Mouse (Mus musculus): Measurements from ENCODE around the gene Poldip2.
"Not testable (repeated sequence)": the region's sequence is repeated elsewhere in the genome, so short reads cannot be mapped to it uniquely, and the experiment has no call there.

Gene Poldip2

GRCm38 (mm10) chr11:78500623-78501202, 11.3 kb upstream of the Poldip2 start:
- no peak for DNase-seq (ENCODE audit: low read depth, low spot score)

GRCm38 (mm10) chr11:78501529-78501928, 10.5 kb upstream of the Poldip2 start:
- DNase-seq (ENCODE audit: low read depth, low spot score) = no peak

GRCm38 (mm10) chr11:78502909-78503650, 8.9 kb upstream of the Poldip2 start, which contains the start of gene Sebox:
Gene Sebox, plus strand, starts transcription at chr11:78503447.
- no peak for DNase-seq (ENCODE audit: low read depth, low spot score)

GRCm38 (mm10) chr11:78505430-78505829, 6.6 kb upstream of the Poldip2 start:
- DNase-seq (ENCODE audit: low read depth, low spot score) = no peak

- DNase-seq (ENCODE audit: low read depth, low spot score) = peak; percentile 64
These were observed 2.8 kb upstream of the Poldip2 start for GRCm38 (mm10) chr11:78509148-78509547.

GRCm38 (mm10) chr11:78513106-78513790, 1.3 kb downstream of the Poldip2 start:
- no peak for DNase-seq (ENCODE audit: low read depth, low spot score)

- DNase-seq (ENCODE audit: low read depth, low spot score) = peak; percentile 57
These were observed 3.7 kb downstream of the Poldip2 start for GRCm38 (mm10) chr11:78515549-78516325.

- DNase-seq (ENCODE audit: low read depth, low spot score) = no peak
These were observed 6.9 kb downstream of the Poldip2 start for GRCm38 (mm10) chr11:78518931-78519330.

- no peak for DNase-seq (ENCODE audit: low read depth, low spot score)
These were observed 9.9 kb downstream of the Poldip2 start for GRCm38 (mm10) chr11:78521880-78522279.

- DNase-seq (ENCODE audit: low read depth, low spot score) = peak; percentile 85
These were observed 10.5 kb downstream of the Poldip2 start for GRCm38 (mm10) chr11:78522481-78522997.

GRCm38 (mm10) chr11:78523241-78523955, 11.4 kb downstream of the Poldip2 start:
- no peak for DNase-seq (ENCODE audit: low read depth, low spot score)

- DNase-seq (ENCODE audit: low read depth, low spot score) = no peak
These were observed 12.8 kb downstream of the Poldip2 start for GRCm38 (mm10) chr11:78524838-78525237.

- DNase-seq (ENCODE audit: low read depth, low spot score) = no peak
These were observed 16.7 kb downstream of the Poldip2 start for GRCm38 (mm10) chr11:78528714-78529113.

GRCm38 (mm10) chr11:78530001-78530400, 18.0 kb downstream of the Poldip2 start:
- no peak for DNase-seq (ENCODE audit: low read depth, low spot score)

- no peak for DNase-seq (ENCODE audit: low read depth, low spot score)
These were observed 19.1 kb downstream of the Poldip2 start for GRCm38 (mm10) chr11:78531046-78531445.

GRCm38 (mm10) chr11:78531515-78531914, 19.5 kb downstream of the Poldip2 start:
- not testable (repeated sequence) for DNase-seq (ENCODE audit: low read depth, low spot score)

GRCm38 (mm10) chr11:78534516-78534915, 22.5 kb downstream of the Poldip2 start:
- no peak for DNase-seq (ENCODE audit: low read depth, low spot score)

- peak; percentile 87 for DNase-seq (ENCODE audit: low read depth, low spot score)
These were observed 23.5 kb downstream of the Poldip2 start for GRCm38 (mm10) chr11:78535376-78536079.

GRCm38 (mm10) chr11:78536080-78536689, 24.2 kb downstream of the Poldip2 start, which contains the start of the genes Tnfaip1 and Ift20:
Gene Tnfaip1, minus strand, starts transcription at chr11:78536332.
Gene Ift20, plus strand, starts transcription at chr11:78536361.
- DNase-seq (ENCODE audit: low read depth, low spot score) = peak; percentile 100

- peak; percentile 28 for DNase-seq (ENCODE audit: low read depth, low spot score)
These were observed 24.7 kb downstream of the Poldip2 start for GRCm38 (mm10) chr11:78536690-78537084.
